Mouse (Mus musculus): ENCODE results near the gene Hspa1a. TPM values are rescaled to one million over a fixed set of nuclear protein-coding genes. Genes with fewer than 3 reads are reported as not detected.
"Not testable (repeated sequence)": the region's sequence is repeated elsewhere in the genome, so short reads cannot be mapped to it uniquely, and the experiment has no call there.

The Hspa1a gene
- polyA plus RNA-seq, 1 experiment from 2014 or later: 2.4 TPM

- not testable (repeated sequence) for H3K27me3 ChIP-seq (ENCODE audit: insufficient read depth, poor library complexity, severe bottlenecking); H3K27ac ChIP-seq; H3K4me3 ChIP-seq; H3K9me3 ChIP-seq; DNase-seq (ENCODE audit: low spot score)
- Histone ChIP-seq H3K36me3 (peaks cover 24% of the 10 kb centered on the region), H3K4me1 (peaks cover 12% of the 10 kb centered on the region)
- WGBS: 65% methylated on average over 9 of the region's 9 CpGs
Observed at GRCm38 (mm10) chr17:34948721-34949552, 23.0 kb downstream of the Hspa1a start.

GRCm38 (mm10) chr17:34947606-34948005, 24.4 kb downstream of the Hspa1a start:
- WGBS: 30% methylated on average over 8 of the region's 8 CpGs
- Histone ChIP-seq H3K9me3 (no peaks in the 10 kb centered on the region), H3K4me1 (peaks cover 12% of the 10 kb centered on the region), H3K36me3 (peaks cover 24% of the 10 kb centered on the region), H3K27me3 (ENCODE audit: insufficient read depth, poor library complexity, severe bottlenecking) (no peaks in the 10 kb centered on the region), H3K27ac (no peak overlapping the region), H3K4me3 (no peak overlapping the region)
- DNase-seq (ENCODE audit: low spot score): no peak

- no peak for DNase-seq (ENCODE audit: low spot score)
- WGBS: 92% methylated on average over 5 of the region's 5 CpGs
- Histone ChIP-seq H3K9me3 (no peaks in the 10 kb centered on the region), H3K36me3 (peaks cover 23% of the 10 kb centered on the region), H3K4me3 (no peak overlapping the region), H3K27ac (no peak overlapping the region), H3K4me1 (peaks cover 16% of the 10 kb centered on the region), H3K27me3 (ENCODE audit: insufficient read depth, poor library complexity, severe bottlenecking) (no peaks in the 10 kb centered on the region)
Observed at GRCm38 (mm10) chr17:34946486-34947140, 25.3 kb downstream of the Hspa1a start.

- Histone ChIP-seq H3K4me1 (peaks cover 7% of the 10 kb centered on the region), H3K27me3 (ENCODE audit: insufficient read depth, poor library complexity, severe bottlenecking) (no peaks in the 10 kb centered on the region), H3K9me3 (no peaks in the 10 kb centered on the region), H3K27ac (no peak overlapping the region), H3K36me3 (peaks cover 1% of the 10 kb centered on the region), H3K4me3 (no peak overlapping the region)
- no peak for DNase-seq (ENCODE audit: low spot score)
Observed at GRCm38 (mm10) chr17:34944362-34944761, 27.6 kb downstream of the Hspa1a start.

- Histone ChIP-seq H3K27me3 (ENCODE audit: insufficient read depth, poor library complexity, severe bottlenecking) (no peaks in the 10 kb centered on the region), H3K36me3 (no peaks in the 10 kb centered on the region), H3K4me1 (peaks cover 7% of the 10 kb centered on the region), H3K4me3 (no peak overlapping the region), H3K9me3 (no peaks in the 10 kb centered on the region), H3K27ac (no peak overlapping the region)
- no peak for DNase-seq (ENCODE audit: low spot score)
- WGBS: 77% methylated on average over 4 of the region's 4 CpGs
Observed at GRCm38 (mm10) chr17:34943128-34943815, 28.7 kb downstream of the Hspa1a start.

DNA sequence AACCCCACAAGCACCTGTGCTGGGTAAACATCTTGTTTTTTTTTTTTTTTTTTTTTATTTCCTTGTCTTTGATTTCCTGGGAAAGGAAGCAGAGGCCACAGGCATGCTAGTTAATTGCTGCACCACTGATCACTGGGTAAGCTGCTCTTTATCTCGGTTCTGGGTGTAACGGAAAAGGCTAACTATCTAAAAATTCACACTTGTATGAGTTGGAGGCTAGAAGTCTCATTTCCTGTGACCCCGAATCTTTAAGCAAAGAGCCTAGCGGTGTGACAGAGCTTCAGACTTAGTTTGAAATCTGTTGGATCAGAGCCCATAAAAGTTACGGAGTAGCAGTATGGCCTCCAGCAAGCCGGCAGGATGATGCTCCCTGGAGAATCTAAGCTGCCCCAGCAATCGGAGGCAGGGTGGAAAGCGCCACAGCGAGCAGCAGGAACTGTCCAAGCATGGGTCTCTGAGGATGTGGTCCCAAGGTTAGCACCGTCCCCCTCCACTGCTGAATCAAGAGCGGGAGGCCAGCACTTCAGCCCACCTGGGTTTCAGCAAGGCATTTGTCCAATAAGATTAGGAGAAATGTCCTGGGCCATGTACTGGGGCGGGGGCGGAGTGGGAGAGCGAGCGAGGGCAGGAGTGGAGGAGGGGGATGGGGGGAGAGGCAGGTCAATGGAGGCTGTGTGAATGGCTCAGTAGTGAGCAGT, 30.5 kb downstream of the Hspa1a start:
- no peaks in the 10 kb centered on the region for H3K27me3 ChIP-seq (ENCODE audit: insufficient read depth, poor library complexity, severe bottlenecking)
- peak overlapping the region; percentile 48 for H3K4me3 ChIP-seq
- H3K36me3 ChIP-seq: no peaks in the 10 kb centered on the region
- WGBS: 9% methylated on average over 15 of the region's 15 CpGs
- DNase-seq (ENCODE audit: low spot score): no peak
- H3K9me3 ChIP-seq: no peaks in the 10 kb centered on the region
- H3K4me1 ChIP-seq: peaks cover 7% of the 10 kb centered on the region
- peak overlapping the region; percentile 71 for H3K27ac ChIP-seq

DNA sequence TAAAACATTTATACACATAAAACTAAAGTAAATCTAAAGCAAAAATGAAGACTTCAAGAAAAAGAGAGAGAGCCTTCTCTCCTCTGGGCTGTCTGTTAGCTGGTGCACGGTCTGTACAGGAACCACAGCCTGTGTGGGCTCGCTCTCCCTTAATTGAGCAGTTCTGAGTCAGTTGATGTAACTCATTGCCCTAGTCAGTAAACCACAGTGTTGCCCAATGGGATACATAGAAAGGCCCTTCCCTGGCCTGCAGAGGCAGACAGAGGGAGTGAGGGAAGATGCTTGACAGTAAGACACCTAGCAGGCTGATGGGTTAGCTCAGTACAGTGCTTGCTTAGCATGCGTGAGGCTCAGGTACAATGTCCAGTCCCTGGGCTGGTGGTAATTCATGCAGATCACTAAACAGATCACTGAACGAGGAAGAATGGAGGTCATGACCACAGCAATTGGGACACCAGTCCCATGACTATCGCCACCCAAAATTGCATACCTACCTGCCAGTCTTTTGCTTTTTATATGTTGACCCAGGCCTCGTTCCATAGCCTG, 33.9 kb downstream of the Hspa1a start:
- H3K27ac ChIP-seq: no peak overlapping the region
- 84% methylated on average over 6 of the region's 6 CpGs for WGBS
- H3K4me1 ChIP-seq: peaks cover 20% of the 10 kb centered on the region
- no peaks in the 10 kb centered on the region for H3K27me3 ChIP-seq (ENCODE audit: insufficient read depth, poor library complexity, severe bottlenecking)
- H3K9me3 ChIP-seq: no peaks in the 10 kb centered on the region
- no peak overlapping the region for H3K4me3 ChIP-seq
- no peak for DNase-seq (ENCODE audit: low spot score)
- peaks cover 23% of the 10 kb centered on the region for H3K36me3 ChIP-seq

GRCm38 (mm10) chr17:34934830-34935229, 37.1 kb downstream of the Hspa1a start:
- WGBS: 42% methylated on average over 8 of the region's 8 CpGs
- no peaks in the 10 kb centered on the region for H3K27me3 ChIP-seq (ENCODE audit: insufficient read depth, poor library complexity, severe bottlenecking)

DNA sequence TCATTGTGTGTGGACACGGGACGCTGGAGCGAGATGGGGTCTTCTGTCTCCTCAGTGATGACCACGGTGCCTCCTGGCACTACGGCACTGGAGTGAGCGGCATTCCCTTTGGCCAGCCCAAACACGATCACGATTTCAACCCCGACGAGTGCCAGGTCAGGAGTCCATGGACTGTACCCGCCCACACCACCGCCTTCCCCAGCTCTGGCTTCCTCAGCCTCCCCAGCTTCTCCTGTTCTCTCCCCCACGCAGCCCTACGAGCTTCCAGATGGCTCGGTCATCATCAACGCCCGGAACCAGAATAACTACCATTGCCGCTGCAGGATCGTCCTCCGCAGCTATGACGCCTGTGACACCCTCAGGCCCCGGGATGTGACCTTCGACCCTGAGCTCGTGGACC, 37.9 kb downstream of the Hspa1a start:
- peaks cover 22% of the 10 kb centered on the region for H3K4me1 ChIP-seq
- no peak for DNase-seq (ENCODE audit: low spot score)
- H3K4me3 ChIP-seq: no peak overlapping the region
- no peaks in the 10 kb centered on the region for H3K27me3 ChIP-seq (ENCODE audit: insufficient read depth, poor library complexity, severe bottlenecking)
- H3K27ac ChIP-seq: peak overlapping the region; percentile 7; the same call in 1 of the 2 replicates
- H3K36me3 ChIP-seq: peaks cover 28% of the 10 kb centered on the region
- WGBS: 75% methylated on average over 24 of the region's 24 CpGs
- H3K9me3 ChIP-seq: no peaks in the 10 kb centered on the region

More at GRCm38 (mm10) chr17:34934830-34935229, 37.1 kb downstream of the Hspa1a start:
- Histone ChIP-seq H3K36me3 (peaks cover 28% of the 10 kb centered on the region), H3K9me3 (no peaks in the 10 kb centered on the region), H3K27ac (no peak overlapping the region), H3K4me3 (peak overlapping the region; percentile 5; the same call in 1 of the 2 replicates), H3K4me1 (peaks cover 21% of the 10 kb centered on the region)
- no peak for DNase-seq (ENCODE audit: low spot score)

DNA sequence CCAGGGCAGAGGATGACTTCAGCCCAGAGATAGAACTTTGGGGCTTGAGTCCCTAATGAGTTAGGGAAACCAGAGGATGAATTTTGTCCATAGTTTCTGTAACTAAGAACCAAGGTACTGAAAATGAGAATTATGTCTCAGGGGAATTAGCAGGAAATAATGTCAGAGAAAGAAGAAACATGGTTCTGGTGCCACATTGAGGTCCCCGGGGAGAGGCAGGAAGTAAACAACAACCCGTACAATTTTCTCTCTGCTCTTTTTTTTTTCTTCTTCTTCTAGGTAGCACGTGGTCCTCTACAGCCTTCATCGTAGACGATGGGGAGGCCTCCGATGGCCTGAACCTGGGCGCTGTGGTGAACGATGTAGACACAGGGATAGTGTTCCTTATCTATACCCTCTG, 39.7 kb downstream of the Hspa1a start:
- Histone ChIP-seq H3K4me1 (peaks cover 28% of the 10 kb centered on the region), H3K36me3 (peaks cover 28% of the 10 kb centered on the region), H3K27ac (peak overlapping the region; percentile 87; the same call in 1 of the 2 replicates), H3K9me3 (no peaks in the 10 kb centered on the region), H3K4me3 (peak overlapping the region; percentile 78), H3K27me3 (ENCODE audit: insufficient read depth, poor library complexity, severe bottlenecking) (no peaks in the 10 kb centered on the region)
- 89% methylated on average over 8 of the region's 8 CpGs for WGBS
- no peak for DNase-seq (ENCODE audit: low spot score)

GRCm38 (mm10) chr17:34931735-34932098, 40.2 kb downstream of the Hspa1a start:
- Histone ChIP-seq H3K9me3 (no peaks in the 10 kb centered on the region), H3K27ac (peak overlapping the region; percentile 87), H3K4me3 (peak overlapping the region; percentile 78), H3K4me1 (peaks cover 28% of the 10 kb centered on the region), H3K36me3 (peaks cover 28% of the 10 kb centered on the region), H3K27me3 (ENCODE audit: insufficient read depth, poor library complexity, severe bottlenecking) (no peaks in the 10 kb centered on the region)
- 13% methylated on average over 14 of the region's 14 CpGs for WGBS
- DNase-seq (ENCODE audit: low spot score): no peak

GRCm38 (mm10) chr17:34931061-34931734, 40.8 kb downstream of the Hspa1a start, which contains the start of gene Neu1:
Gene Neu1 (plus strand): TSS chr17:34931253.
- H3K4me1 ChIP-seq: peaks cover 28% of the 10 kb centered on the region
- peak; percentile 99 for DNase-seq (ENCODE audit: low spot score)
- peak within 1 kb of the TSS; percentile 87 for H3K27ac ChIP-seq
- peaks cover 28% of the 10 kb centered on the region for H3K36me3 ChIP-seq
- H3K4me3 ChIP-seq: peak within 1 kb of the TSS; percentile 78
- under 1% methylated on average over 38 of the region's 38 CpGs for WGBS
- H3K9me3 ChIP-seq: no peaks in the 10 kb centered on the region
- no peaks in the 10 kb centered on the region for H3K27me3 ChIP-seq (ENCODE audit: insufficient read depth, poor library complexity, severe bottlenecking)
